10 mouse cellular contexts compared by ENCODE assay signal in genomic region chr14:23094546-23095157, GRCm38 (mm10).
DNase-seq lines count a peak whose midpoint lies in the region; ATAC-seq and TF ChIP-seq lines count a peak whose summit lies in the region.
"Had no signal": no experiment of that assay in that cellular context is flagged by ENCODE, and none has a peak within 500 bp of the region (broad histone marks: within the 10 kb centered on the region; RNA-seq: fewer than 3 reads in every experiment).

No protein-coding gene starts in this region.

- ATAC-seq in forebrain, embryonic 13.5 days: peak; percentile 77
- no peak for ATAC-seq in forebrain, embryonic 11.5 days (replicated peaks; ENCODE audit: low FRiP score)
- peak; percentile 64 for ATAC-seq in forebrain, postnatal 0 days
- no peak for ATAC-seq in midbrain, embryonic 14.5 days (ENCODE audit: low FRiP score, low TSS enrichment)

- peaks cover 29% of the 10 kb centered on the region for H3K4me1 ChIP-seq in forebrain, embryonic 13.5 days
- H3K4me1 ChIP-seq in forebrain, embryonic 11.5 days (replicated peaks; ENCODE audit: control insufficient read depth, insufficient read depth, low read length): peaks cover 10% of the 10 kb centered on the region
- H3K4me1 ChIP-seq in forebrain, postnatal 0 days (ENCODE audit: insufficient read depth): peaks cover 16% of the 10 kb centered on the region
- peaks cover 22% of the 10 kb centered on the region for H3K4me1 ChIP-seq in midbrain, embryonic 14.5 days (ENCODE audit: control insufficient read depth, insufficient read depth, low read length)
- no peaks in the 10 kb centered on the region for H3K4me1 ChIP-seq in thymus, adult 2 months (replicated peaks; ENCODE audit: control insufficient read depth, insufficient read depth, low read length)

- no peak for DNase-seq in forebrain, embryonic 11.5 days (ENCODE audit: low spot score)
- DNase-seq in MN1 (ENCODE audit: low spot score): peak; percentile 9
- peak; percentile 39 for DNase-seq in forebrain, postnatal 0 days
- DNase-seq in midbrain, embryonic 14.5 days: peak; percentile 43
- DNase-seq in thymus, adult 2 months: no peak
- DNase-seq in layer of hippocampus, postnatal 36 days: no peak
- no peak for DNase-seq in gastrocnemius, postnatal 10 days
- DNase-seq: cerebellum, adult 18-20 months had no signal

- no peak for TF ChIP-seq POLR2A in thymus, adult 2 months (IDR thresholded peaks at IDR 0.05; ENCODE audit: control insufficient read depth, extremely low read depth, insufficient read depth, low read length, poor library complexity)

- TF ChIP-seq CTCF in forebrain, postnatal 0 days (IDR thresholded peaks at IDR 0.05; ENCODE audit: low read depth): no peak
- TF ChIP-seq CTCF in thymus, adult 2 months (IDR thresholded peaks at IDR 0.05; ENCODE audit: borderline replicate concordance, control insufficient read depth, extremely low read depth, insufficient read depth, low read length, poor library complexity): no peak

- H3K4me3 ChIP-seq in forebrain, embryonic 13.5 days: no peak overlapping the region
- no peak overlapping the region for H3K4me3 ChIP-seq in forebrain, embryonic 11.5 days (ENCODE audit: low read depth, low read length)
- H3K4me3 ChIP-seq in forebrain, postnatal 0 days (ENCODE audit: low read depth, low read length): peak overlapping the region; percentile 12; the same call in 1 of the 2 replicates
- H3K4me3 ChIP-seq in midbrain, embryonic 14.5 days (replicated peaks; ENCODE audit: low read depth, low read length): no peak overlapping the region
- no peak overlapping the region for H3K4me3 ChIP-seq in thymus, adult 2 months (ENCODE audit: control insufficient read depth, insufficient read depth, low read length)
- H3K4me3 ChIP-seq: limb, embryonic 13.5 days had no signal

- H3K9me3 ChIP-seq in forebrain, embryonic 13.5 days (replicated peaks): no peaks in the 10 kb centered on the region
- no peaks in the 10 kb centered on the region for H3K9me3 ChIP-seq in forebrain, embryonic 11.5 days (ENCODE audit: control insufficient read depth, low read length)
- no peaks in the 10 kb centered on the region for H3K9me3 ChIP-seq in forebrain, postnatal 0 days (ENCODE audit: low read length)
- H3K9me3 ChIP-seq in midbrain, embryonic 14.5 days (ENCODE audit: control insufficient read depth, low read length): no peaks in the 10 kb centered on the region
- H3K9me3 ChIP-seq: limb, embryonic 13.5 days had no signal

- peak overlapping the region; percentile 86 for H3K27ac ChIP-seq in forebrain, embryonic 13.5 days
- H3K27ac ChIP-seq in forebrain, embryonic 11.5 days (ENCODE audit: low read depth, low read length): no peak overlapping the region; the same call in 1 of the 2 replicates
- peak overlapping the region; percentile 40; the same call in 1 of the 2 replicates for H3K27ac ChIP-seq in forebrain, postnatal 0 days (ENCODE audit: low read depth, low read length)
- H3K27ac ChIP-seq in midbrain, embryonic 14.5 days (replicated peaks; ENCODE audit: low read depth, low read length): peak overlapping the region; percentile 52; the same call in 1 of the 2 replicates
- no peak overlapping the region for H3K27ac ChIP-seq in thymus, adult 2 months (ENCODE audit: control insufficient read depth, insufficient read depth, low read length)
- H3K27ac ChIP-seq: limb, embryonic 13.5 days had no signal

- peak overlapping the region; percentile 38 for H3K4me2 ChIP-seq in forebrain, embryonic 13.5 days
- no peak overlapping the region for H3K4me2 ChIP-seq in forebrain, embryonic 11.5 days (ENCODE audit: low read depth, low read length, severe bottlenecking)
- peak overlapping the region; percentile 38 for H3K4me2 ChIP-seq in forebrain, postnatal 0 days (ENCODE audit: low read depth)
- H3K4me2 ChIP-seq in midbrain, embryonic 14.5 days (ENCODE audit: low read length): peak overlapping the region; percentile 39
- H3K4me2 ChIP-seq: limb, embryonic 13.5 days had no signal

- 26% methylated on average over 5 of the region's 5 CpGs for WGBS in forebrain, embryonic 13.5 days
- 59% methylated on average over 5 of the region's 5 CpGs for WGBS in forebrain, embryonic 11.5 days
- 21% methylated on average over 5 of the region's 5 CpGs for WGBS in forebrain, postnatal 0 days
- 30% methylated on average over 5 of the region's 5 CpGs for WGBS in midbrain, embryonic 14.5 days
- WGBS in thymus, adult 2 months: 83% methylated on average over 5 of the region's 5 CpGs

- H3K9ac ChIP-seq in forebrain, embryonic 13.5 days: no peak overlapping the region
- no peak overlapping the region for H3K9ac ChIP-seq in forebrain, embryonic 11.5 days (ENCODE audit: low read length)
- H3K9ac ChIP-seq in forebrain, postnatal 0 days: peak overlapping the region; percentile 37; the same call in 1 of the 2 replicates
- 0 out of 2 replicates have a peak overlapping the region, but pooled peaks have one; percentile 2 for H3K9ac ChIP-seq in midbrain, embryonic 14.5 days (replicated peaks; ENCODE audit: low read length)
- H3K9ac ChIP-seq: limb, embryonic 13.5 days had no signal

- no peaks in the 10 kb centered on the region for H3K36me3 ChIP-seq in forebrain, embryonic 13.5 days (ENCODE audit: poor library complexity, severe bottlenecking)
- H3K36me3 ChIP-seq in forebrain, embryonic 11.5 days (ENCODE audit: control insufficient read depth, insufficient read depth, low read length): no peaks in the 10 kb centered on the region
- no peaks in the 10 kb centered on the region for H3K36me3 ChIP-seq in forebrain, postnatal 0 days (ENCODE audit: insufficient read depth)
- H3K36me3 ChIP-seq in midbrain, embryonic 14.5 days (ENCODE audit: control insufficient read depth, insufficient read depth, low read length): no peaks in the 10 kb centered on the region
- no peaks in the 10 kb centered on the region for H3K36me3 ChIP-seq in thymus, adult 2 months (ENCODE audit: control insufficient read depth, insufficient read depth, low read length)
- H3K36me3 ChIP-seq: limb, embryonic 13.5 days had no signal

- no peaks in the 10 kb centered on the region for H3K27me3 ChIP-seq in forebrain, embryonic 13.5 days
- H3K27me3 ChIP-seq in forebrain, embryonic 11.5 days (ENCODE audit: control insufficient read depth, insufficient read depth, low read length): no peaks in the 10 kb centered on the region
- H3K27me3 ChIP-seq in forebrain, postnatal 0 days (ENCODE audit: insufficient read depth, low read length): no peaks in the 10 kb centered on the region
- H3K27me3 ChIP-seq in midbrain, embryonic 14.5 days (ENCODE audit: control insufficient read depth, insufficient read depth, low read length): peaks cover 4% of the 10 kb centered on the region; the same call in 1 of the 2 replicates
- H3K27me3 ChIP-seq in thymus, adult 2 months (ENCODE audit: control insufficient read depth, insufficient read depth, low read length): no peaks in the 10 kb centered on the region
- H3K27me3 ChIP-seq: limb, embryonic 13.5 days had no signal

Comparison
In these comparisons a context has a peak if more than half of its experiments do, and no peak if none do; other contexts are left out.
1. ATAC-seq: peak in forebrain, embryonic 13.5 days (single experiment) and forebrain, postnatal 0 days (single experiment); none in forebrain, embryonic 11.5 days (single experiment) and midbrain, embryonic 14.5 days (single experiment).
2. H3K27ac ChIP-seq: peak in forebrain, embryonic 13.5 days (single experiment), forebrain, postnatal 0 days (single experiment) and midbrain, embryonic 14.5 days (single experiment); none in forebrain, embryonic 11.5 days (single experiment) and thymus, adult 2 months (single experiment).
3. H3K9ac ChIP-seq: peak in forebrain, postnatal 0 days (single experiment) and midbrain, embryonic 14.5 days (single experiment); none in forebrain, embryonic 13.5 days (single experiment) and forebrain, embryonic 11.5 days (single experiment).
4. DNase-seq: peak in MN1 (single experiment), forebrain, postnatal 0 days (single experiment) and midbrain, embryonic 14.5 days (single experiment); none in forebrain, embryonic 11.5 days (single experiment), thymus, adult 2 months (single experiment), layer of hippocampus, postnatal 36 days (0 of 2) and gastrocnemius, postnatal 10 days (single experiment).